Mouse (Mus musculus): ENCODE measurements at regions not wholly inside any gene's neighbourhood (a gene's known extent, or its start where the extent isn't known, plus 50 kb on each side); places are given as distances from the start of the nearest gene placed in this dataset.
A peak's percentile ranks its signal among the peaks of the same experiment; 100 is the strongest.

DNA sequence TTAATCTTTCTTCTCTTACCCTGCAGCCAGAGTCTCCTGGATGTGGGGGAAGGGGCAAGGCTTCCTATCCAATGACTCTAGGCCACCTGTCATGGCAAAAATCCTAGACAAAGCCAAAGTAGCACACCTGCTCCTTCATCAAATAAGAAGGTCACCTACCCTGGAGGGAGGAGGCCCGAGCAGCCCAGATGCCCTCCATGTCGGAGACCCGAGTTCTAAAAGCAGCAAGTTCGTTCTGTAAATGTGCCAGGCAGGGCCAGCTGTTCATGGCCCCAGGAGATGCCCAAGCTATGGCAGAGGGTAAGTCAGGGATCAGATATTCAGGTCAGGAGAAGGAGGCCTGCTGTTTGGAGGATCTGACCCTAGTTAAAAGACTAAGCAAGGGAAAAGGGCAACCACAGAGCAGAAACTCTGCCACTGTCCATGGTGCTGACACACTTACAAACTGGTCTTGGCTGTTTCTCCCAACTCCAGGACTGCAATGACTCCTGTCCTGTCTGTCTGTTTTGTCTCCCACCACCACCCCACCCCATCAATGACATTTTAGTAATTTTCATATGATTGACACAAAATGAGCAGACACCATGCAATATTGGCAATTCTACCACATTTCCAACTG is 125.9 kb downstream of the Tmem132e start:
- Histone ChIP-seq H3K27ac (ENCODE audit: control insufficient read depth, low read depth, low read length) (no peak overlapping the region), H3K4me3 (ENCODE audit: control insufficient read depth in 1 of 2, insufficient read depth in 1 of 2, low read depth in 2 of 2, low read length in 2 of 2) (no peak overlapping the region), H3K4me1 (ENCODE audit: control insufficient read depth in 1 of 2, insufficient read depth in 2 of 2, low read length in 2 of 2) (no peaks in the 10 kb centered on the region), H3K79me2 (ENCODE audit: control insufficient read depth, insufficient read depth, low read length, poor library complexity) (no peaks in the 10 kb centered on the region), H3K27me3 (ENCODE audit: control insufficient read depth in 1 of 2, insufficient read depth in 2 of 2, low read length in 2 of 2) (no peaks in the 10 kb centered on the region), H3K9ac (ENCODE audit: control insufficient read depth, low read depth, low read length, poor library complexity, severe bottlenecking) (no peak overlapping the region), H3K36me3 (ENCODE audit: control insufficient read depth in 1 of 2, insufficient read depth in 2 of 2, low read length in 2 of 2) (no peaks in the 10 kb centered on the region), H3K9me3 (replicated peaks; ENCODE audit: insufficient read depth, low read length) (no peaks in the 10 kb centered on the region)
- peak; percentile 12 for DNase-seq (ENCODE audit: low read depth, low spot score)
- TF ChIP-seq POLR2A (IDR thresholded peaks at IDR 0.05; ENCODE audit: control insufficient read depth in 1 of 2, insufficient read depth in 1 of 2, low read depth in 1 of 2, low read length in 2 of 2, poor library complexity in 1 of 2) (no peak), ZNF384 (IDR thresholded peaks at IDR 0.05; ENCODE audit: low read depth, low read length) (no peak), HCFC1 (IDR thresholded peaks at IDR 0.05; ENCODE audit: low read depth, low read length) (no peak), UBTF (IDR thresholded peaks at IDR 0.05; ENCODE audit: borderline replicate concordance, insufficient read depth, low read depth, low read length) (no peak), MXI1 (IDR thresholded peaks at IDR 0.05; ENCODE audit: low read depth, low read length) (no peak), ZC3H11A (IDR thresholded peaks at IDR 0.05; ENCODE audit: low read depth, low read length) (no peak), TCF12 (IDR thresholded peaks at IDR 0.05; ENCODE audit: low read depth, low read length) (no peak), MYC (IDR thresholded peaks at IDR 0.05; ENCODE audit: low read depth, low read length) (no peak), RCOR1 (IDR thresholded peaks at IDR 0.05; ENCODE audit: low read depth, low read length) (no peak), MAX (IDR thresholded peaks at IDR 0.05; ENCODE audit: low read length) (no peak)

DNA sequence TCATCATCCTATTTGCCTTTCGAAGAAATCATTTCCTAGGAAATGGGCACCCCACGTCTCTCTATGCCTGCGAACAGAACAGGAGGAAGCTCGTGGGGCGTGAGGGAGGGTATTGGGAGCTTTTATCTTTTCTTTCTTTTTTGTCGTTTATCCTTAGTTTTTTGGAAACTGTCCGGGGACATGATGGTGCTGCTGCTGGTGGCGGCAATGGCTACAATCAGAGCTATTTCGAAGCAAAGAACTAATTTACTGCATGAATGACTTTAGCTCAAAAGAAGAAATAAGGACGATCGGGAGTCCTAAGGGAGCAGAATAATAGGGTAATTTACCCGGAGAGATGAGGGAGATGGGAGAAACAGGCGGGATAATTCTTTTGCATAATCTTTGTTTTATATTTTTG is 119.9 kb downstream of the Tmem132e start:
- Histone ChIP-seq H3K9me3 (replicated peaks; ENCODE audit: insufficient read depth, low read length) (no peaks in the 10 kb centered on the region), H3K4me3 (ENCODE audit: control insufficient read depth in 1 of 2, insufficient read depth in 1 of 2, low read depth in 2 of 2, low read length in 2 of 2) (no peak overlapping the region), H3K27me3 (ENCODE audit: control insufficient read depth in 1 of 2, insufficient read depth in 2 of 2, low read length in 2 of 2) (no peaks in the 10 kb centered on the region), H3K4me1 (ENCODE audit: control insufficient read depth in 1 of 2, insufficient read depth in 2 of 2, low read length in 2 of 2) (no peaks in the 10 kb centered on the region), H3K9ac (ENCODE audit: control insufficient read depth, low read depth, low read length, poor library complexity, severe bottlenecking) (no peak overlapping the region), H3K27ac (ENCODE audit: control insufficient read depth, low read depth, low read length) (no peak overlapping the region), H3K36me3 (ENCODE audit: control insufficient read depth in 1 of 2, insufficient read depth in 2 of 2, low read length in 2 of 2) (no peaks in the 10 kb centered on the region), H3K79me2 (ENCODE audit: control insufficient read depth, insufficient read depth, low read length, poor library complexity) (no peaks in the 10 kb centered on the region)
- no peak for TF ChIP-seq ZC3H11A (IDR thresholded peaks at IDR 0.05; ENCODE audit: low read depth, low read length)
- TF ChIP-seq MYB (IDR thresholded peaks at IDR 0.05; ENCODE audit: low read depth, low read length), result no peak
- no peak for TF ChIP-seq KAT2A (conservative IDR thresholded peaks at IDR 0.05; ENCODE audit: low read depth, low read length)
- no peak for TF ChIP-seq MEF2A (IDR thresholded peaks at IDR 0.05; ENCODE audit: extremely low read depth, insufficient replicate concordance, low read depth, low read length, poor library complexity, severe bottlenecking)
- TF ChIP-seq CHD2 (IDR thresholded peaks at IDR 0.05; ENCODE audit: low read length), result no peak
- no peak for TF ChIP-seq TAL1 (IDR thresholded peaks at IDR 0.05; ENCODE audit: low read length)
- TF ChIP-seq GABPA (IDR thresholded peaks at IDR 0.05; ENCODE audit: low read depth, low read length), result no peak
- no peak for TF ChIP-seq MAX (IDR thresholded peaks at IDR 0.05; ENCODE audit: low read length)
- TF ChIP-seq MAFK (IDR thresholded peaks at IDR 0.05; ENCODE audit: borderline replicate concordance, low read depth, low read length), result no peak
- no peak for TF ChIP-seq SMC3 (IDR thresholded peaks at IDR 0.05; ENCODE audit: low read depth, low read length)
- DNase-seq (ENCODE audit: low read depth, low spot score), result no peak

Data from MEL (cell line).